Comparison of ENCODE assay signal across 17 mouse cellular contexts in the genomic region with DNA sequence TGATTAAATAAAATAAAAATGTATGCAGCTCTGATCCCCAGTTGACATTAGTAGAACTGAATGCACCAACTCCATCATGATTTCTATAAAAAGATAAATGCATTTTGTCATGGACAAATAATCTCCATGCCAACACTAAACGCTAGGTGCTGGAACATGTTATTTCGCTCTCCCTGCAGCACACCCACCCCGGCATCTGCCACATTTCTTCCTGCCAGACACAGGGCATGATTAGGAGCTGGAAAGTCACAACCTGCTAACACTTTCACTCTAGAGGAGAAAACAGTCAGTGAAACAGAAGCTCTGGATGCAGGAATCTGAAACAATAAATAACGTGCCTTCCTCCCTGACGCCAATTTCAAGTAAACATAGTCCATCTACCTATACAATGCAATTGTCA.
DNase-seq lines count a peak whose midpoint lies in the region; ATAC-seq and TF ChIP-seq lines count a peak whose summit lies in the region.
"Had no signal": no experiment of that assay in that cellular context is flagged by ENCODE, and none has a peak within 500 bp of the region (broad histone marks: within the 10 kb centered on the region; RNA-seq: fewer than 3 reads in every experiment).

No protein-coding gene starts in this region.

- H3K4me1 ChIP-seq in cerebellum, adult 2 months (ENCODE audit: control insufficient read depth, insufficient read depth, low read length): peaks cover 4% of the 10 kb centered on the region; the same call in 1 of the 2 replicates
- no peaks in the 10 kb centered on the region for H3K4me1 ChIP-seq in embryonic facial prominence, embryonic 10.5 days
- H3K4me1 ChIP-seq: kidney, embryonic 15.5 days had no signal

- H3K9me3 ChIP-seq in embryonic facial prominence, embryonic 10.5 days: no peaks in the 10 kb centered on the region
- H3K9me3 ChIP-seq: kidney, embryonic 15.5 days had no signal

- DNase-seq in frontal cortex, postnatal 14 days (ENCODE audit: low spot score in 2 of 2): no peak
- peak; percentile 27 for DNase-seq in MN1 (ENCODE audit: low spot score)
- DNase-seq in cerebellum, adult 2 months: peak; percentile 66 to 85
- peak; percentile 61 to 75 for DNase-seq in layer of hippocampus, adult 8-10 months (ENCODE audit: low spot score in 2 of 2)
- DNase-seq in embryonic facial prominence, embryonic 10.5 days (ENCODE audit: low spot score): no peak
- no peak for DNase-seq in ovary, postnatal 14 days (ENCODE audit: low spot score)
- DNase-seq: embryo, embryonic 11 days; gastrocnemius, postnatal 36 days; lung, adult 2 months; right cerebral cortex, postnatal 14 days; thymus, postnatal 14 days had no signal

- no peaks in the 10 kb centered on the region for H3K27me3 ChIP-seq in cerebellum, adult 2 months (ENCODE audit: control insufficient read depth, insufficient read depth, low read length)
- no peaks in the 10 kb centered on the region for H3K27me3 ChIP-seq in embryonic facial prominence, embryonic 10.5 days (replicated peaks; ENCODE audit: low read depth, poor library complexity, severe bottlenecking)
- H3K27me3 ChIP-seq: kidney, embryonic 15.5 days had no signal

- H3K4me3 ChIP-seq in cerebellum, adult 2 months (replicated peaks; ENCODE audit: insufficient read depth, low read depth, low read length): no peak overlapping the region
- no peak overlapping the region for H3K4me3 ChIP-seq in embryonic facial prominence, embryonic 10.5 days
- H3K4me3 ChIP-seq: erythroblast, embryonic 14.5 days; kidney, embryonic 15.5 days had no signal

- TF ChIP-seq CTCF in cerebellum, adult 2 months (IDR thresholded peaks at IDR 0.05; ENCODE audit: borderline replicate concordance, insufficient read depth, low read depth, low read length): no peak

- WGBS in cerebellum, adult 2 months: 18% methylated on average over 5 of the region's 5 CpGs
- 92% methylated on average over 5 of the region's 5 CpGs for WGBS in embryonic facial prominence, embryonic 10.5 days

- TF ChIP-seq POLR2A in cerebellum, adult 2 months (IDR thresholded peaks at IDR 0.05; ENCODE audit: borderline replicate concordance, insufficient read depth, low read length): no peak

- peak; percentile 66 for ATAC-seq in frontal cortex, adult (ENCODE audit: low TSS enrichment)
- ATAC-seq in inflammation-experienced regulatory T-cells, adult 6 months: no peak
- ATAC-seq: hindbrain, embryonic 16.5 days had no signal

- no peak overlapping the region for H3K27ac ChIP-seq in cerebellum, adult 2 months (ENCODE audit: insufficient read depth, low read length)
- no peak overlapping the region for H3K27ac ChIP-seq in embryonic facial prominence, embryonic 10.5 days (replicated peaks)
- H3K27ac ChIP-seq: kidney, embryonic 15.5 days had no signal

- H3K36me3 ChIP-seq in embryonic facial prominence, embryonic 10.5 days (replicated peaks): no peaks in the 10 kb centered on the region
- H3K36me3 ChIP-seq: G1E; kidney, embryonic 15.5 days had no signal

Comparison
In these comparisons a context has a peak if more than half of its experiments do, and no peak if none do; other contexts are left out.
1. DNase-seq: peak in MN1 (single experiment), cerebellum, adult 2 months (2 of 2) and layer of hippocampus, adult 8-10 months (2 of 2); none in frontal cortex, postnatal 14 days (0 of 2), embryonic facial prominence, embryonic 10.5 days (single experiment) and ovary, postnatal 14 days (single experiment).